Mouse (Mus musculus) CH12.LX (cell line): ENCODE measurements at regions not wholly inside any gene's neighbourhood (a gene's known extent, or its start where the extent isn't known, plus 50 kb on each side); places are given as distances from the start of the nearest gene placed in this dataset.

Experiments used
- DNase-seq: peaks from one replicate; pipeline ENCODE4 v3.0.0-alpha.2; 2013; ENCODE audit errors: extremely low read depth
- H3K27ac ChIP-seq: 2 replicates; pipeline ENCODE4 v1.5.1; 2012; ENCODE audit warnings: low read depth, mild to moderate bottlenecking, control low read depth, moderate library complexity; ENCODE audit not compliant: insufficient read depth
- H3K27me3 ChIP-seq: replicated peaks from 2 replicates; pipeline ENCODE3; 2012; ENCODE audit warnings: inconsistent platforms
- H3K36me3 ChIP-seq, 2 experiments: replicated peaks in 1 of 2; 2 replicates each; pipeline versions ENCODE3 to v1.6.1; 2012; ENCODE audit warnings: inconsistent platforms in 1 of 2, low read length in 1 of 2, mild to moderate bottlenecking in 1 of 2, mixed read lengths in 1 of 2, moderate library complexity in 1 of 2; ENCODE audit not compliant: control insufficient read depth in 1 of 2, insufficient read depth in 1 of 2
- H3K4me1 ChIP-seq, 2 experiments: 2 replicates each; pipeline ENCODE4 v1.6.1; 2012; ENCODE audit warnings: inconsistent platforms in 1 of 2, moderate library complexity in 1 of 2; ENCODE audit not compliant: insufficient read depth in 2 of 2, control insufficient read depth in 1 of 2
- H3K4me2 ChIP-seq: 2 replicates; pipeline ENCODE4 v1.6.1; 2012; ENCODE audit warnings: low read depth, mild to moderate bottlenecking, control low read depth; ENCODE audit not compliant: poor library complexity, insufficient read depth, severe bottlenecking
- H3K4me3 ChIP-seq, 3 experiments: fragments of 150-350 bp in 1 of 3; sonication (generic) in 1 of 3; replicated peaks in 1 of 3; 2 replicates each; pipeline versions ENCODE3 to v1.5.1; 2011 to 2012; ENCODE audit warnings: low read depth in 2 of 3, low read length in 2 of 3, mild to moderate bottlenecking in 2 of 3, moderate library complexity in 2 of 3, control low read depth in 1 of 3, improper control_type of control experiment in 1 of 3, inconsistent platforms in 1 of 3, mixed read lengths in 1 of 3; ENCODE audit not compliant: poor library complexity in 1 of 3
- H3K79me2 ChIP-seq: replicated peaks from 2 replicates; pipeline ENCODE4 v1.6.1; 2012; ENCODE audit warnings: mild to moderate bottlenecking, moderate library complexity; ENCODE audit not compliant: control insufficient read depth, poor library complexity, insufficient read depth, severe bottlenecking; ENCODE audit errors: extremely low read depth
- H3K9ac ChIP-seq: 2 replicates; pipeline ENCODE4 v1.6.1; 2012; ENCODE audit warnings: low read depth, mild to moderate bottlenecking, control low read depth, moderate library complexity; ENCODE audit not compliant: insufficient read depth
- H3K9me3 ChIP-seq: replicated peaks from 2 replicates; pipeline ENCODE3; 2012; ENCODE audit warnings: low read length, inconsistent platforms, mixed read lengths
- BHLHE40 ChIP-seq: IDR thresholded peaks from 2 replicates; pipeline ENCODE4 v1.6.1; 2011; ENCODE audit warnings: mild to moderate bottlenecking, low read depth, low read length, improper control_type of control experiment
- CHD1 ChIP-seq: IDR thresholded peaks from 2 replicates; pipeline ENCODE4 v1.6.1; 2012; ENCODE audit warnings: low read depth, low read length, improper control_type of control experiment, inconsistent platforms
- CHD2 ChIP-seq: IDR thresholded peaks from 2 replicates; pipeline ENCODE4 v1.6.1; 2011; ENCODE audit warnings: low read length, improper control_type of control experiment
- ELF1 ChIP-seq: IDR thresholded peaks from 2 replicates; pipeline ENCODE4 v1.6.1; 2014; ENCODE audit warnings: low read depth, mild to moderate bottlenecking, inconsistent platforms, low read length, improper control_type of control experiment
- EP300 ChIP-seq: IDR thresholded peaks from 2 replicates; pipeline ENCODE4 v1.6.1; 2011; ENCODE audit warnings: low read length, improper control_type of control experiment
- GABPA ChIP-seq: IDR thresholded peaks from 2 replicates; pipeline ENCODE4 v1.6.1; 2012; ENCODE audit warnings: low read depth, low read length, improper control_type of control experiment, inconsistent platforms; ENCODE audit not compliant: insufficient replicate concordance
- HCFC1 ChIP-seq: IDR thresholded peaks from 2 replicates; pipeline ENCODE4 v1.6.1; 2012; ENCODE audit warnings: low read depth, mild to moderate bottlenecking, inconsistent platforms, low read length, improper control_type of control experiment
- JUND ChIP-seq: conservative IDR thresholded peaks from 2 replicates; pipeline ENCODE4 v1.6.1; 2011; ENCODE audit warnings: low read depth, low read length, improper control_type of control experiment
- KAT2A ChIP-seq: IDR thresholded peaks from 2 replicates; pipeline ENCODE4 v1.6.1; 2012; ENCODE audit warnings: low read length, improper control_type of control experiment, inconsistent platforms; ENCODE audit not compliant: insufficient replicate concordance
- MAX ChIP-seq: IDR thresholded peaks from 2 replicates; pipeline ENCODE4 v1.6.1; 2011; ENCODE audit warnings: low read length, improper control_type of control experiment
- MEF2A ChIP-seq: IDR thresholded peaks from 2 replicates; pipeline ENCODE4 v1.6.1; 2014; ENCODE audit warnings: low read depth, mild to moderate bottlenecking, inconsistent platforms, low read length, improper control_type of control experiment, borderline replicate concordance
- MYC ChIP-seq: IDR thresholded peaks from 2 replicates; pipeline ENCODE4 v1.6.1; 2011; ENCODE audit warnings: low read depth, mild to moderate bottlenecking, improper control_type of control experiment, low read length
- NRF1 ChIP-seq: IDR thresholded peaks from 2 replicates; pipeline ENCODE4 v1.6.1; 2014; ENCODE audit warnings: low read depth, mild to moderate bottlenecking, inconsistent platforms, low read length, improper control_type of control experiment, moderate library complexity
- PAX5 ChIP-seq: IDR thresholded peaks from 2 replicates; pipeline ENCODE4 v1.6.1; 2012; ENCODE audit warnings: low read length, inconsistent platforms, mixed read lengths
- POLR2AphosphoS2 ChIP-seq: IDR thresholded peaks from 2 replicates; pipeline ENCODE4 v1.6.1; 2011; ENCODE audit warnings: low read depth, low read length, improper control_type of control experiment
- RAD21 ChIP-seq: IDR thresholded peaks from 2 replicates; pipeline ENCODE4 v1.6.1; 2011; ENCODE audit warnings: low read depth, mild to moderate bottlenecking, low read length, improper control_type of control experiment, moderate library complexity
- SMC3 ChIP-seq: IDR thresholded peaks from 2 replicates; pipeline ENCODE4 v1.6.1; 2011; ENCODE audit warnings: low read depth, low read length, improper control_type of control experiment
- TBP ChIP-seq: conservative IDR thresholded peaks from 2 replicates; pipeline ENCODE4 v1.6.1; 2011; ENCODE audit warnings: low read depth, low read length, improper control_type of control experiment
- TCF12 ChIP-seq: IDR thresholded peaks from 2 replicates; pipeline ENCODE4 v1.6.1; 2014; ENCODE audit warnings: low read depth, mild to moderate bottlenecking, inconsistent platforms, low read length, improper control_type of control experiment
- USF1 ChIP-seq: IDR thresholded peaks from 2 replicates; pipeline ENCODE4 v1.6.1; 2014; ENCODE audit warnings: low read depth, mild to moderate bottlenecking, inconsistent platforms, low read length, improper control_type of control experiment
- ZKSCAN1 ChIP-seq: IDR thresholded peaks from 2 replicates; pipeline ENCODE4 v1.6.1; 2012; ENCODE audit warnings: low read depth, inconsistent platforms, low read length, improper control_type of control experiment, borderline replicate concordance
- ZNF384 ChIP-seq: IDR thresholded peaks from 2 replicates; pipeline ENCODE4 v1.6.1; 2012; ENCODE audit warnings: low read depth, low read length, improper control_type of control experiment, inconsistent platforms
- dilution Hi-C: fragments of 300-500 bp; cut with MboI; formaldehyde crosslinking; loops from 2 replicates; pipeline ENCODE4 v1.14.3; 2020; ENCODE audit warnings: low sequenced_read_pairs; ENCODE audit not compliant: extremely low pct_unique_long_range_greater_than_20kb, extremely low pct_ligation_motif_present
- in situ Hi-C: fragments of 300-500 bp; cut with MboI; formaldehyde crosslinking; loops from 3 replicates; pipeline ENCODE4 v1.14.3; 2019; ENCODE audit warnings: low sequenced_read_pairs, low pct_ligation_motif_present, low pct_unique_long_range_greater_than_20kb, mixed read lengths

DNA sequence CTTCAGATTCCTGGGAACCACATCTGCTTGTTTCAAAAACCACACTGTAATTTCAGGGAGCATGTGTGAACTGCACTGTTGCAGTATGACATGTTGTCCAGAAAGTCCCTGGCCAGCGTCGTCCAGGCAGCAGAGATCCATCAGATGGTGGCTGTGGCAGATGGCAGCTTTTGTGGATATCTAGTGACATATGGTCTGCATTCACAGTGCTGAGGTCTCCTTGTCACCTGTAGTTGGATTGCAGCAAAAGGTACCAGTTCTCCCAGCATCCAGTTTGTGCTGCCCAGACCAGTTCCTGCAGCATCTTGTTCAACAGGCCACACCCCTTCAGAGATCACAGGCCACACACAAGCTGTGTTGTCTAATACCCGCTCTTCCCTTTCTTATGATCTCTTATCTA lies 80.1 kb upstream of the D1Pas1 start:
- TF ChIP-seq EP300 = no peak
- TF ChIP-seq JUND = no peak
- no peak for TF ChIP-seq CHD1
- no peak for TF ChIP-seq ZNF384
- TF ChIP-seq POLR2AphosphoS2 = no peak
- TF ChIP-seq ZKSCAN1 = no peak
- no peak for TF ChIP-seq CHD2
- no peak for TF ChIP-seq TBP
- no peak for TF ChIP-seq MAX
- no peak for TF ChIP-seq SMC3
- no peak for TF ChIP-seq RAD21
- TF ChIP-seq MYC = no peak
- TF ChIP-seq GABPA = no peak
- no peak for TF ChIP-seq NRF1
- no peak for TF ChIP-seq MEF2A
- no peak for TF ChIP-seq HCFC1
- no peak for TF ChIP-seq TCF12
- no peak for TF ChIP-seq PAX5
- no peak for TF ChIP-seq ELF1
- TF ChIP-seq BHLHE40 = no peak
- in situ Hi-C loops = no loop called here

DNA sequence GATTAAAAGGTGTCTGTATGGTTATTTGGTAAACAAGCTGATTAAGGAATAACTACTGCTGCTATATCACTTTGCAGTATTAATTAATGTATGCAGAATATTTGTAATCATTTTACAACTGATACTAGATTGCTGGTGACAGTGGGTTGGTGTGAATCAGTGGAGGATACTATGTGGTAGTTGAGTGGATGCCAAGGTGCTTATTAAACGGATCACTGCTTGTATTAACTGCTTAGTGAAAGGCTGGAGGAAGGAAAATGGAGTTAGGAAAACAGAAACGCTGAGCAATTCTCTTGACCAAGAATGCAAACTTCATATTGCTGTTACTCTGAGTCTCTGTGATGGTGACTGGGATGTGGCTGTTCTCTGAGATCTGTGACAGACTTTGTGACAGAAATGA lies 86.8 kb upstream of the D1Pas1 start:
- DNase-seq = no peak
- H3K4me2 ChIP-seq = no peak overlapping the region
- no peak overlapping the region for H3K27ac ChIP-seq
- no peaks in the 10 kb centered on the region for H3K9me3 ChIP-seq
- no peak overlapping the region for H3K9ac ChIP-seq
- TF ChIP-seq ELF1 (no peak), NRF1 (no peak), CHD1 (no peak), KAT2A (no peak), USF1 (no peak)
- TF ChIP-seq, all 38 proteins: peak for 0
- dilution Hi-C loops = no loop called here
- no peak overlapping the region for H3K4me3 ChIP-seq
- H3K27me3 ChIP-seq = no peaks in the 10 kb centered on the region
- H3K4me1 ChIP-seq = peaks cover 0 to 4% of the 10 kb centered on the region in 2 experiments; a peak in 1 of 4 replicates
- in situ Hi-C loops = no loop called here
- no peaks in the 10 kb centered on the region for H3K36me3 ChIP-seq
- H3K79me2 ChIP-seq = no peaks in the 10 kb centered on the region

More for the DNA sequence above, 80.1 kb upstream of the D1Pas1 start:
- Histone ChIP-seq H3K9me3 (peaks cover 4% of the 10 kb centered on the region), H3K4me1 (peaks cover 0 to 25% of the 10 kb centered on the region in 2 experiments; a peak in 2 of 4 replicates), H3K4me3 (no peak overlapping the region), H3K36me3 (no peaks in the 10 kb centered on the region), H3K9ac (no peak overlapping the region), H3K79me2 (no peaks in the 10 kb centered on the region), H3K4me2 (no peak overlapping the region), H3K27ac (no peak overlapping the region), H3K27me3 (no peaks in the 10 kb centered on the region)
- dilution Hi-C loops = no loop called here
- no peak for DNase-seq
